Mouse (Mus musculus) splenic B cell, adult 2 months (primary cell): ENCODE data around the gene Prr7.

Experiments used
- DNase-seq: peaks from one replicate; pipeline ENCODE4 v3.0.0-alpha.2; 2011; ENCODE audit warnings: low read depth, low spot score
- H3K27me3 ChIP-seq: 2 replicates; pipeline ENCODE4 v1.6.1; 2012; ENCODE audit warnings: mild to moderate bottlenecking, low read length, moderate library complexity, mixed read lengths; ENCODE audit not compliant: control insufficient read depth, poor library complexity, insufficient read depth, severe bottlenecking
- H3K36me3 ChIP-seq: 2 replicates; pipeline ENCODE4 v1.6.1; 2012; ENCODE audit warnings: mild to moderate bottlenecking, low read length, moderate library complexity, mixed read lengths; ENCODE audit not compliant: control insufficient read depth, poor library complexity, insufficient read depth, severe bottlenecking

Prr7 gene

DNA sequence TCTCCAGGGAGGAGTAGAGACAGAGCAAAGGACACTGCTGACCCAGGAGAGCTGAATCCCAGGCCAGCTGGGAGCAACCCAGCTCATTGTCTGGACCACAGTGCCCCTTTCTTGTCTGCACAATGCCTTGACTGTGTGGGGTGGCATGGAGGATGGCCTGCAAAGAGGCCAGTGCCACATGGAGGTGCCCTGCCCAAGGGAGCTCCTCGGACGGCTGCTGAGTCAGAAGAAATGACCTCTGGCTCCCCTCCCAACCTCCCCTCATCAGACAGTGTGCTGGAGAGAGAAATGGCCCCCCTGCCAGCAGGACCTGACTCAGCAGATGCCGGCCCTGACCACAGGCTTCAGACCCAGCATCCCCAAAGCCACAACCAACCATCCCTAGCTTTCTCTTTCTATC is 1.1 kb downstream of the Prr7 start:
- H3K27me3 ChIP-seq = no peaks in the 10 kb centered on the region
- H3K36me3 ChIP-seq = no peaks in the 10 kb centered on the region
- DNase-seq = no peak

DNA sequence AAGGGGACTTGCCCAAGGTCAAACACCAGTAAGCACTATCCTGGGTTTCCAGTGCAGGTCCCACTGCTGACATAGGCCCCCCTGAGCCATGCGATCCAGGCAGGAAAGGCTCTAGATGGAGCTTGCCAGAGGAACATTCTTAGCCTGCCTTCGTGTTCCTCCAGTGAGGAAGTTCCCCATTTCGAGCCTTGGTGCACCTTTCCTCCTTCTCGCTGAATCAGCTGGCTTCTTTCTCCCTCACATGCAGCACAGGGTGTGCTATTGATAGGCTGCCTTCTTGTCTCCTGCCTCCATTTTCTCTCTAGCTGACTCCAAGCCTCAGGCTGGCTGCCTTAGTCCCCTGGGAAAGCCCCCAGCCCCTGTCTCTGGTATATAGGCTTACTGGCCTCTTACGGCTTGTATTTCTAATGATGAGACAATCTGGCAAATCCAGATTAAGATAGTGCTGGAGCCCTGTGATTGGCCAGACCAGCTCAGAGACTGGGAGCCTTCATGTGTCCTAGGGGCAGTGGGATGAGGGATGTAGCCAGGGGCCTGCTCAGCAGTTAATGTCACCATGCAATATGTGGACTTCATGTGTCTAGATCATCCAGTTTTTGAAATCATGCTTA is 1.9 kb downstream of the Prr7 start:
- Histone ChIP-seq H3K27me3 (no peaks in the 10 kb centered on the region), H3K36me3 (no peaks in the 10 kb centered on the region)
- DNase-seq = peak; percentile 51

DNA sequence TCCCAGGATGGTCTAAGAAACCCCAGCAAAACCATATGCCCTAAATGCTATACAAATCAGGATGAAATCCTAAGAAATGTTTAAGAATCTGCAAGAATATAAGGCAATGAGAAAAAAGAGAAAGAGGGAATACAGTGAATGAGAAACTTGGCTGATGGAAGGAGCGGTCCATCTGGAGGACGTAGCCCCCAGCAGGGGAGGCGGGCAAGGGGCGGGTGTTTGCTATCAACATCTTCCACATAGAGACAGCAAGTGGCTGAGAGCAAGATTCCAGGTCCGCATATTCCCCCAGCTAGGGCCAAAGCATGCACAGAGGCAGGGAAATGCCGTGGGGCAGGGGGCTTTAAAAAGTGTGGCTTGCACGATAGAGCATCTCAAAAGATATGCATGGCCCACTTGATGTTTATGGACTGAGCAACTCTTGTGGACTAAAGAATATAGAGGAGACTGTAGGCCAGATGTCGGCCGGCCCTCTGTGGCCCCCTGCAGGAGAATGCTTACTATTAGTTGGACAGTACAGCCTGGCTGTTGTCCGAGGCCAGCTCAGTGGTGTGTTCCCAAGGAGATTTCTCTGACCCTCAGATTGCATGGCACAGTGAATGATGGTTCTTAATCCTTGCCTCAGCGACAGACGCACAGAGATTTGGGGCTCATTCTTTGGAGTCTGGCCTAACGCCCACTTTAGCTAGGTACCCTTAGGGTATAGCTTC is 4.9 kb downstream of the Prr7 start:
- no peaks in the 10 kb centered on the region for H3K36me3 ChIP-seq
- peak; percentile 62 for DNase-seq
- no peaks in the 10 kb centered on the region for H3K27me3 ChIP-seq

DNA sequence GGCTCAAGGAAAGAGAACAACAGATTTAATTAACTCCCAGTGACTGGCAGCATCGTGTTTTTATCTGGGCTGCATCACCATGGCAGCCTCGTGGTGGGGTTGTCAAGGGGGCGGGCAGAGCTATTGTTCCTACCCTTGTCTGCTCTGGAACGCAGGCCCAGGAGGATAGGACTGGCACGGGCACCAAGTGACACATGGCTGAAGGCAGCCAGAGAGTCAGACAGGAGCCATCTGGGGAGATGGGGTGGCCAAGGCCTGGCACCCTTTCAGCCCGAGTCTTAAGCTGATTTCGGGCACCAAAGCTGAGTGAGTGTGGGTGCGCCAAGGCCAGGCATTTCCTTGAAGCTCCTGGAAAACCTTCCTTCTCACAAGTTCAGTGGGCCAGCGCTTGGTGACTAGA is 6.3 kb downstream of the Prr7 start:
- no peaks in the 10 kb centered on the region for H3K36me3 ChIP-seq
- H3K27me3 ChIP-seq = no peaks in the 10 kb centered on the region
- DNase-seq = no peak

DNA sequence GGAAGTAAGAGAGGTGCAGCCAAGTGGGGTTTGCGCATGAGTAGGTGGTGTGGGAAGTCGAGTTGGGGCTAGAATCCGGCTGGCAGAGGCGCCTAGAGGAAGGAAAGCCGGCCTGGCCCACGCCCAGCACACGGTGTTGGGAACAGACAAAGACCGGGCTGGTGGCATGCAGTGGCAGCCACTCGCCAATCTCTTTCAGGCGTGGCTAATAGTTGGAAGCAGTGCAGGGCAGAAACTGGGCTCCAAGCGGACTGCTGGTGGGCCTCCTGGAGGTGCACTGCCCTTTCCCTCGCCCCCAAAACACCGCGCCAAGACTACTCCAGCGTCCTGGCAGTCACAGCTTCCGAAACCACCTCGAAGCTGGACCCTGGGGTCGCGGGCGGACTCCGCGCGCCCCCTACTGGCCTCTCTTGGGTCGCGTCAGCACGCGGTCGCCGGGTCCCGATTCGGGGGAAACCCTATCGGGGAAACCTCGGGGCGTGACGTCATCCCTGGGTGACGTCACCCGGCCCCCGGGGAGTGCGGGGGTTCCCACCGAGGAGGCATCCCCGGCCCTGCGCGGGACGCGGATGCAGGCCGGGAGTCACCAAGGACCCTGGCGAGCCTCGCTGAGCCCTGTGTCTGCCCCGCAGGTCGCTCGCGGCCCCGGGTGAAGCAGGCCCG is 7.2 kb downstream of the Prr7 start:
- peak; percentile 96 for DNase-seq

DNA sequence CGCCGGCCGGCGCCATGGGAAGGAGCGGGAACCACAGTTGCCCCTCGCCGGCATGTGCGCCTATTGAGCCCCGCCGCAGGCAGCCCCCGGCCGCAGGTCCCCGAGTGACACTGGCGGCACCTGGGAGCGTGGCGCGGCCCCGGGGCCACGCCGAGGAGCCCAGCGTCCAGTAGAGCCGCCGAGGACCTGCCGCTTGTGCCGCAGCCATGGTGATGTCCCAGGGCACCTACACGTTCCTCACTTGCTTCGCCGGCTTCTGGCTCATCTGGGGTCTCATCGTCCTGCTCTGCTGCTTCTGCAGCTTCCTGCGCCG is 7.7 kb downstream of the Prr7 start:
- DNase-seq = no peak
- H3K36me3 ChIP-seq = no peaks in the 10 kb centered on the region
- H3K27me3 ChIP-seq = no peaks in the 10 kb centered on the region

More for the DNA sequence above, 7.2 kb downstream of the Prr7 start:
- Histone ChIP-seq H3K36me3 (no peaks in the 10 kb centered on the region), H3K27me3 (no peaks in the 10 kb centered on the region)

DNA sequence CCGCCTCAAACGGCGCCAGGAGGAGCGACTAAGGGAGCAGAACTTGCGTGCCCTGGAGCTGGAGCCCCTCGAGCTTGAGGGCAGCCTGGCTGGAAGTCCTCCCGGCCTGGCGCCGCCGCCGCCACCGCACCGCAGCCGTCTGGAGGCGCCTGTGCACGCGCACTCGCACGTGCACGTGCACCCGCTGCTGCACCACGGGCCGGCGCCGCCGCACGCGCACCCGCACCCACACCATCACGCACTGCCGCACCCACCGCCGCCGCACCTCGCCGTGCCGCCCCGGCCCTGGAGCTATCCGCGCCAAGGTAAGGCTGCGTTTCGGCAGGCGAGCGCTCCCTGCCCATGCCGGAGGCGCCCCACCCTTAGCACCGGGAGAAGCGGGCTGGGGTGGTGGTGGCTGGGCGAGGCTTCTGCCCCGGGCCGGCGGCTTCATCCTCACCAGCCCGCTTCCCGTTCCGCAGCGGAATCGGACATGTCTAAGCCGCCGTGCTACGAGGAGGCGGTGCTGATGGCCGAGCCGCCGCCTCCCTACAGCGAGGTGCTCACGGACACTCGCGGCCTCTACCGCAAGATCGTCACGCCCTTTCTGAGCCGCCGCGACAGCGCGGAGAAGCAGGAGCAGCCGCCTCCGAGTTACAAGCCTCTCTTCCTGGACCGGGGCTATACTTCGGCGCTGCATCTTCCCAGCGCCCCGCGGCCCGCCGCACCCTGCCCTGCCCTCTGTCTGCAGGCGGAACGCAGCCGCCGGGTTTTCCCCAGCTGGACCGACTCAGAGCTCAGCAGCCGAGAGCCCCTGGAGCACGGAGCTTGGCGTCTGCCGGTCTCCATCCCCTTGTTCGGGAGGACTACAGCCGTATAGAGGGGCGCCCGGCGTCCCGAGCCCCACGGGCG is 8.3 kb downstream of the Prr7 start:
- H3K27me3 ChIP-seq = no peaks in the 10 kb centered on the region
- DNase-seq = peak; percentile 67
- no peaks in the 10 kb centered on the region for H3K36me3 ChIP-seq

DNA sequence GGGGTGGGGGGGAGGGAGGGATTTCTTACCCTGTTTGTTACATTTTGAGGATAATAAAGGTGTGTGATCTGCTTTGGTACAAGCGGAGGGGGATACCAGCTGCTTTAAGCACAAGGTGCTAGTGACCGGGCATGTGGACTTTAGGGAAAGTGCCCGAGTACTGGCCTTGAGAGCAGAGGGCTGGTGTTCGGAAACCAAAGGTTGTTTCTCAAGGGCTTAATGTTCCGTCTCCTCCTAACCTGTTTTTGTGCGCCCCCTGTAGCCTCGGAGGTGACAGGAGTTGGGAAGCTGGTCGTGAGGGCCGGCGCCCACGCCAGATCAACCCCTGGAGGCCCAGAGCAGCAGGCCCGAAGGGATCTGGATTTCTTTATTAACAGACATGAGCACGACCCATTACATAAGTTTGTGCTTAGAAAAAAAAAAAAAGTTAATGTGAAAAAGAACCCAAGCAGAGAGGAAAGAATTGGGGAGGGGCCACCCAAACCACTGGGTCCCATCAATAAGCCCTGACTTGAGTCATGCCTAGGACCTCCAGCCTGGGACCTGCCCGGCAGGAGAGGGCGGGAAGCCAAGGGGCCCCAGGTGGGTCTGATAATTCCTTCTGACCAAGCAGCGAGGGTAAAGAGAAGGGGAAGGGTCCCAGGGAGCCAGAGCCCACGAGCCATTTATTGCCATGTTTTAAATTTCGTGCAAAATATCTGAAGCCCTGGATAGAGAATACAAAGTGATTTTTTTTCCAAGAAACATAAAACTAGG is 9.2 kb downstream of the Prr7 start:
- DNase-seq = peak; percentile 60
- no peaks in the 10 kb centered on the region for H3K27me3 ChIP-seq
- no peaks in the 10 kb centered on the region for H3K36me3 ChIP-seq

DNA sequence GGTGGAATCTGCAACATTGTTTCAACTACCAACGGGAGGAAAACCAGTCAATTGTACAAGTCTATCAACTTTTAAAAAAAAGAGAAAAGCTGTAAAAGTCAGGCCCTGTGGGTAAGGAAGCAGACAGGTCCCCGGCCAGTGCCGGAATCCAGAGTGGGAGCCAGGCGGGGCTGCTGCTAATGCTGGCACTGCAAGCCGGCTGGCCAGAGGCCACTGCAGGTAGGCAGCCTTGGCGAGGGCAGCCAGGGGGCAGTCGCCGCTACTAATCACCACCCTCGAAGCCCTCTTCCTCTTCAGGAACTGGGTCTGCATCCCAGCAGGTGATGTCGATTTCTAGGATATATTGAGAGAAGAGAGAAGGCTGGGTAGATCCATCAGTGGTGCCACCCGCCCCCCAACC is 9.9 kb downstream of the Prr7 start:
- Histone ChIP-seq H3K36me3 (no peaks in the 10 kb centered on the region), H3K27me3 (no peaks in the 10 kb centered on the region)
- DNase-seq = peak; percentile 38

DNA sequence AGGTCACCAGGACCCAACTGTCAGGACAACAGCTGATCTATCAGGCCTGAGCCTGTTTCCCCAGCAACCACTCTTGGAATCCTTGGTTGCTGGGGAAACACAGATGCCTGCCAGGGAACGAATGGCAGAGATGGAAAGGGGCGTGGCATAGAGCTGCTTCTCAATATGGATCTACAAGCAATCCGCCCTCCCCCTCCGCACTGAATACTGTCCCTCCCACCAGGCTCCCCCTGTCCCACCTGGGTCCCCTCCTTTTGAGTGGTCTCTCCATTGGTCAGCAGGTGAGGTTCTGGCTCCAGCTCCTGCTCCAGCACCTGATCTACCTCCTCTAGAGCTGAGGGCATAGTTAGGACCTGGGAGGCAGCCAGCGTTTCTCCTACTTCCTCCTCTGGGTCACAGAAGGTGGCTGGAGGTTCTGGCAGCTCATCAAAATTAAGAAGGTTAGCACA is 10.6 kb downstream of the Prr7 start:
- no peaks in the 10 kb centered on the region for H3K36me3 ChIP-seq
- no peaks in the 10 kb centered on the region for H3K27me3 ChIP-seq
- peak; percentile 40 for DNase-seq

DNA sequence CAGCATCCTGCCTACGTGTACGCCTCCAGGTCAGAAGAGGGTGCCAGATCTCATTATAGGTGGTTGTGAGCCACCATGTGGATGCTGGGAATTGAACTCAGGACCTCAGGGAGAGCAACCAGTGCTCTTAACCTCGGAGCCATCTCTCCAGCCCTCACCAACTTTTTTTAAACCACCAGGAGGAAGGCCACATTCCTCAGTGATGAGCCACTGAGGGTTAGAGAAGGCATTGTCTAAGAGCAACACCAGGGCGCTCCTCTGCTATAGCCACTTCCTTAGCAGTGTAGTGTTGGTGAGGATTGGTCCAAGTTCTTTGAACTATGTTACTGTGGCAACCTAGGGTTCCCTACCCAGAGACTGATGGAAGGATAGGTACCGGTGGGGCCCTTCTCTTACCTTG is 11.7 kb downstream of the Prr7 start:
- no peak for DNase-seq
- H3K36me3 ChIP-seq = no peaks in the 10 kb centered on the region
- H3K27me3 ChIP-seq = no peaks in the 10 kb centered on the region

DNA sequence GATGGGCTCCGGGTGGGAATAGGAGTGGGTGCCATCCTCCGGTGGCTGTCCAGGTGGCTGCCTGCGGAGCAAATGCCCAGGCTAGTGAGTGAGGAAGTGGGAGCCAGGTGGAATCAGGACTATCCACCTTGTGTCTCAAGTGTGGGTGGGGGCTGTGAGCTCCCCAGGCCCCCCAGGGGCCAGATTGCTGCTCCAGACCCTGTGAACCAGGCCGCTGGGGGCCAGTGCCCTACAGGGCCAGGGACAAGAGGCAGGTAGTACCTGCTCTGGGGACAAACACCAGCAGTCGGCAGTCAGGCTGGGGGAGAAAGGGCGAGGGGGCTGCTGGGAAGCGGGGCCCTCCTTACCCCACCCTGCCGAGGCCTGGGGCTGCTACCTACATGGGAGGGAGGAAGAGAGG is 12.2 kb downstream of the Prr7 start:
- no peak for DNase-seq
- no peaks in the 10 kb centered on the region for H3K36me3 ChIP-seq
- H3K27me3 ChIP-seq = no peaks in the 10 kb centered on the region

DNA sequence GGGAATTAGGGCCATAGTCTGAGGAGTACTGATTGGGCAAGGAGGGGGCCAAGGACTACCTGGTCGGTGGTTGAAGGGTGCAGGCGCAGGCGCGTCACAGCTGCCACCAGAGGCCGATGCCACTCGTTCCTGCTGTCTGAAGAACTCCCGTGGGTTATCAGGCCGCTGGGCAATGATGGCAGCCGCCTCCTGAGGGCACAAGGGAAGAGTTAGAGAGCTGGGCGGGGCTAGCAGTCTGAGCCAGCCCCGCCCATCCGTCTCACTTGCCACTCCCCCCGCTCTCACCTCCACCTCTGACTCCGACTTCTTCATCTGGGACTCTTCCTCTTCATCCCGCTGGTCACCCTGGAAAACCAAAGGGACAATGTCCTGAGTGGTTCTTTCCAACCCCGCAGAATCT is 13.4 kb downstream of the Prr7 start:
- no peaks in the 10 kb centered on the region for H3K27me3 ChIP-seq
- DNase-seq = no peak
- no peaks in the 10 kb centered on the region for H3K36me3 ChIP-seq

DNA sequence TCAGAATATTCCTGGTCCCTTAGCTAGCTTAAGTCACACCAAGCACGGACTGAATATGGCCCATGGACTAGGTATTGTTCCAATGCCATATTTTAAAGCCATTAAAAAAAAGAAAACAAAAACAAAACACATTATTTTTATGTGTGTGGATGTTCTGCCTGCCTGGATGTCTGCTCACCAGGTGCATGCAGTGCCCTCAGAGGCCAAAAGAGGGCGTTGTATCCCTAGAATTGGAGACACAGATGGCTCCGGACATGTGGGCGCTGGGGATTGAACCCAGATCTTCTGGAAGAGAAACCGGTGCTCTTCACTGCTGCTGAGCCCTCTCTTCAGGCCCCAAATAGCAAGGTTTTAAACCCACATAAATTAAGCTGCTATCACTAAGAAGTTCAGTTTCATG is 14.0 kb downstream of the Prr7 start:
- DNase-seq = peak; percentile 68
- H3K36me3 ChIP-seq = no peaks in the 10 kb centered on the region
- no peaks in the 10 kb centered on the region for H3K27me3 ChIP-seq
